Mouse (Mus musculus): ENCODE results near the gene Olfr223.

GRCm38 (mm10) chr11:59596091-59596490 is 3.0 kb upstream of the Olfr223 start:
- TF ChIP-seq CTCF (IDR thresholded peaks at IDR 0.05; ENCODE audit: extremely low read depth, insufficient read depth, insufficient read length, insufficient replicate concordance) (no peak), POLR2A (IDR thresholded peaks at IDR 0.05; ENCODE audit: low read depth, low read length) (no peak)

All from spleen, adult 2 months (tissue).